Mouse (Mus musculus): ENCODE data around the gene Slc22a16.
"Not testable (repeated sequence)": the region's sequence is repeated elsewhere in the genome, so short reads cannot be mapped to it uniquely, and the experiment has no call there.

Slc22a16 gene

GRCm38 (mm10) chr10:40570036-40570435 lies at the start of gene Slc22a16:
Slc22a16 (plus strand) TSS chr10:40570336.
- DNase-seq, result no peak

- peak; percentile 73 for DNase-seq
These were observed 48.6 kb upstream of the Slc22a16 start for GRCm38 (mm10) chr10:40521579-40521978.

- DNase-seq, result no peak
These were observed 46.7 kb upstream of the Slc22a16 start for GRCm38 (mm10) chr10:40523312-40523975.

DNA sequence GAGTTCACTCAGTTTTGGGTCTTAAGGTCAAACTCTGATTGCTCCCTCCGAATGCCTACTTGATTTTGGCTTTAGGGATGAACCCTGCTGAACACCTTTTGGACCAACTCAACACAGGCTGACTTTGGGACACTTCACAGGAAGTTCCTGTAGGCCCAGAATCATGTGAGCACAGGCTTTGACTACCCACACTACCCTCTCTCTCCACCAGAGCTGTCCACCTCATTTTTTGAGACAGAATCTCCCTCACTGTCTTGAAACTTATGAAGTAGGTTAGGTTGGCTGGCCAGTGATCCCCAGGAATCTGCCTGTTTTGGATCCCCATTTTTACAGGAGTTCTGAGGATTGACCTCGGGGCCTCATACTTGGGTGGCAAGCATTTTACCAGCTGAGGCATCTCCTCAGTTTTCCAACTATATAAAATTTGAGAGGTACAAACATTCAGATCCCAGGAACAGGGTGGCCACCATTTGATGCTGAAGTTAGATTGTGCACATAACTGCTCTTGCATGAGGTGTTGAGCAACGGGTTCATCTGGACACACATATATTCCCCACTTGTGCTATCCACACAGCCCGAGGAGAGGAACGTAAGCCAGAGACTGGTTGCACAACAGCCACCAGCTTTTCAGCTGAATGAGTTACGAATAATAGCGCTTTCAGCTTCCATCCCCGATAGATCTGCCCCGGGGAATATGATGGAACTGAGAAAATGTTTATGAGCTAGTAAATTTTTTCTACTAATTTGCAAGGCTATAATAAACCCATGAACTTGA lies 45.9 kb upstream of the Slc22a16 start:
- DNase-seq, result no peak

DNA sequence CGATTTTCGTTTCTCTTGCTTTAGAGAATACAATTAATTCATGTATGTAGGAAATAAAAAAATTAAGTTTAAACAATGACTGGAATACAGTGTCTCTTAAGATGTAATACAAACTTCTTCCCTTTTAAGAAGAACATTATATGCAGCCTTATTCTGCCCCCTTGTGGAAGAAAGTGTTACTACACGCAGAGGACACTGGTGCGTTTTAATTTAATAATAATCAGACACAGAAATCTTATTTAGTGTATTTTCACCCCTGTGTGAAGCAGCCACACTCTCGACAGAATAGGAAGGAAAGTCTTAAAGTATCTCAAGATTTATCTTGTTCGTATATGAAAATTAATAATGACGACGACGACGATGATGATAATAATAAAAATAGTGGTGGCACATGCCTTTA lies 45.1 kb upstream of the Slc22a16 start:
- peak; percentile 76 for DNase-seq

DNA sequence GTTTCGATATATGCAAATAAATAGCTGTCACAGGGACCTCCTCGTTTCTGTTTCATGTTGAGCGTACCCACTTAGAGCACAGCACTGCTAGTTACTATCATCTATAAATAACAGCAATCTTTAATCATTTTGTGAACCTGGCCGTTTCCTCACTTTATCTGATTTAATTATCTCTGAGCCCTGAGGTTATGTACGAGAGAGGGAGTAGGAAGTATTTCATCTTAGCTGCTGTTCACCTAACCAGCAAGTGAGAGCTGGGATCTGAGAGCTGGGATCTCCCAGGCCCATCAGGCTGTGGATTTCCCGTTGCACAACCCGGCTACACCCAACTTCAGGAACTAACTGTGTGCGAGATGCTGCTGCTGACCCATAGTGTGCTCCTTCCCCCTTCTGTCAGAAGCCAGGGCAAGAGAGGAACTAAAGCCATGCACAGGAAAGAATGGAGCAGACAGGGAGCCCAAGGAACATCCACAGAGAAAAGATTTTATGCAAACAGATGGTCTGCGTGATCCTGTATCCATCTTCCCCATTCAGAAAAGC lies 44.5 kb upstream of the Slc22a16 start:
- DNase-seq, result no peak

DNA sequence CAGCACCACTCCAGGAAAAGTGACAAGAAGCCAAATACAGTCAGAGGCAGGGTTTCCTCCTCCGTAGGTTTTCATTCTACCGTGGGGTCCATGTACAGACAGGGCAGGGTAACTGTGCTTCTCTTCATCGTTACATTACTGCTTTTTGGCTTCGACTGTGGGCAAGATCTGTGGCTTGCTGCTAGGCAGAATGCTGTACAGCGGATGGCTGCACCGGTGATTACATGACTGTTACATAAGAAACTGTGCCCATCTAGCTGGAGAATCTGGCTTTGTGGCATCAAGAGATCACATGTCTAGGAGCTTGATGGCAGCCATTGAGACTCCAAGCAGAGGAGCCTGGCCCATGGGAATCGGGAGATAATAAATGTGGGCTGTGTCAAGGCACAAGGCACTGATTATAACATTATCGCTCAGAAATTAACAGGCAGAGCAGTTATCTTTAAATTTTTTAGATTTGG lies 43.8 kb upstream of the Slc22a16 start:
- no peak for DNase-seq

GRCm38 (mm10) chr10:40526986-40527385 lies 43.1 kb upstream of the Slc22a16 start:
- DNase-seq, result no peak

DNA sequence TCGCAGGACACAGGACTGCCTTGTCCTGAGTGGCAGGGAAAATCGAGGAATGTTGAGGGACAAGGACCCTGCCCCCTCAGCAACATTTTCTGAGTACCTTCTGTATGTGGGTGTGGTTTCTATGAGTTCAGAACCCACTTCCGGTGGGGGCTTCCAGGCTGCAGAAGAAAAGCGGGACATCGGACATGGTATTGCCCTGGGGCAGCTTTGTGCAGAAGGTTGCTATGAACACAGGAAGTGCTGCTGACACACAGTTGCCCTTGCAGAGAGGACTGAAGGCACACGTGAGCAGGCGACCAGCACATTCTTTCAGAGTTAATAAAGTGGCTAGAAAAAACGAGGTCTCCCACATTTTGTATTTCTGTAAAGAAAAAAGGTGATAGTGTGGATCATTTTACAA lies 42.6 kb upstream of the Slc22a16 start:
- DNase-seq, result no peak

DNA sequence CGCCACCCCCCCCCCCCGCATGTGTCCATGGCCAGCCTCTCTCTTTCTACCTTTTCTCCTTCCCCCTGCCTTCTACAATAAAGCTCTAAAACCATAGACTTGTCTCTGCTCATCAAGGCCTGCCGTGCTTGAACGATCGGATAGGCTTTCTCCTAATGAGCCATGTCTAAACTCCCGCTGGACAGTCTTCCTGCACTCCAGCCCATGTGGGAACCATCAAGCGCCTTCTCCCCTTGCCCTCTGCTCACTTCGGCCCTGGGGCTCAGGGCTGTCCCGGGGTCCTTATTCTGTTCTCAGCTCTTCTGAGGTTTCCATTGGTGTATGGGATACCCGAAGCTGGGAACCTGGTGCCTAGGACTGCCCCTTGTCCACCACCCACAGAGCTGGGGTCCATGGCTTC lies 41.5 kb upstream of the Slc22a16 start:
- no peak for DNase-seq

GRCm38 (mm10) chr10:40529617-40530016 lies 40.5 kb upstream of the Slc22a16 start:
- peak; percentile 62 for DNase-seq

GRCm38 (mm10) chr10:40530661-40531060 lies 39.5 kb upstream of the Slc22a16 start:
- no peak for DNase-seq

DNA sequence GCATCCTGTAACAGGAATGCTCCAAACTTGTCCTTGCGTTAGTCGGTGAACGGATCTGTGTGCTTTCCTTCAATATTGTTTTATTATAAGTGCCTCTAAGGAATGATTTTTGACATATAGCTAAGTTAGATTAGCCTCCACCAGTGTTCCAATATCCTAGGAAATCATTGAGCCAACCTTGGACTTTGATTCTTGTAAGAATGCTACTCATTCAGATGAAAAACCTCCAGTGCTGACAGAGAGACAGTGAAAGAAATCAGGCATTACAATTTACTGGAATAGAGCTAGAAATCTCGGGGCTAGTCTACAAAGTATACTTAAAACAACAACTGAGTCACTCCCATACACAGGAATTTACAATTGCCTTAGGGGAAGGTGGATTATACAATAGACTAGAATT lies 37.5 kb upstream of the Slc22a16 start:
- DNase-seq, result not testable (repeated sequence)

GRCm38 (mm10) chr10:40541351-40541750 lies 28.8 kb upstream of the Slc22a16 start:
- no peak for DNase-seq

DNA sequence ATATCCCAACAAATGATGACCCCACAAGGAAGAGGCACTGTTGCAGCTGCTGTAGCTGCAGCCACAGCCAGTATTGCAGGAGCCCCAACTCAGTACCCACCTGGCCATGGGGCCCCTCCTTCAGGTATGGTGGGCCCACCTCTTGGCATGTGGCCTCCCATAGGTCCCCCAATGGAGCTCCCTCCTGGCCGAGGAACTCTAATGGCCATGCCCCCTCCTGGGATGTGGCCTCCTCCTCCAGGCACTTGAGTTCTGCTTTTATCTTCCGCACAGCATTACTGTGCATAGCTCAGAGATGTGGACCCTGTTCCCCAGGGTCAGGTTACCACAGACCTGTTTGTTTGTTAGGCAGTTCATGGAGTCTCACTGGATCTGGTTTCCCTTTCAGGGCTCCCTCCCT lies 20.8 kb upstream of the Slc22a16 start:
- no peak for DNase-seq

DNA sequence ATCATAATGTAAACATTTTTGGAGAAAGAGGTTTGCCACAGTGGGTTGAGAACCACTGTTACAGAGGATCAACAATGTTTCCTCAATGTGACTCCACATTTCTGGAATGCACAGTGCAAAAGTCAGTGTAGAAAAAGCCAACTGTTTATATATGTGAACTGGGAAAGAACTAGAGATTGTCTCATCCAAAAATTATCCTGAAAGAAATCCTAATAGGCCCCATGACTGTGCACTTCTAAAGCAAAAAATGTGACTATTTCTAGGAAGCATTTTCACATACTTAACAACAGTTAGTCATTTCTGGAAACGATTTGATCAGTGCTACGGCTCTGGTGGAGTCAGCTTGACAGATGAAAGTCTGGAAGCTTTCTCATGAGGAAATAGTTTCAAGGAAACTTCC lies 18.3 kb upstream of the Slc22a16 start:
- no peak for DNase-seq

DNA sequence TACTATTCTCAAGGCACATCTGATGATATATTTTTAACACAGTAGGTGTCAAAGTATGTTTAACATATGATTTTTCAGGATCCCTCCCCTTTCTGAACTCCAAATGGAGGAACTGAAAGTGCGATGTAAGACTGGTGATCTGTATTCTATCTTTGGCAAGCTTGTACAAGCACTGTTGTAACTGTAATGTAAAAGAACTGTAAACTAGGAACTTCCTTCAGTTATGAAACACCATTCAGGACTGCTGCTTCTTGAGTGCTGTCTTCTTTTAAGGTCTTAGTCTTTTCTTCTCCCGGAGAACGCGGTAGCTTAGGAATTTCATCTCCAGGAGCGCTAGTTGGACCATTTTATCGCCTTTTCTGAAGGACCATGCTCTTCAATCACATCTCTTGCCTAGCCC lies 4.4 kb upstream of the Slc22a16 start:
- DNase-seq, result not testable (repeated sequence)

GRCm38 (mm10) chr10:40575912-40576634 lies 5.9 kb downstream of the Slc22a16 start:
- DNase-seq, result no peak

DNA sequence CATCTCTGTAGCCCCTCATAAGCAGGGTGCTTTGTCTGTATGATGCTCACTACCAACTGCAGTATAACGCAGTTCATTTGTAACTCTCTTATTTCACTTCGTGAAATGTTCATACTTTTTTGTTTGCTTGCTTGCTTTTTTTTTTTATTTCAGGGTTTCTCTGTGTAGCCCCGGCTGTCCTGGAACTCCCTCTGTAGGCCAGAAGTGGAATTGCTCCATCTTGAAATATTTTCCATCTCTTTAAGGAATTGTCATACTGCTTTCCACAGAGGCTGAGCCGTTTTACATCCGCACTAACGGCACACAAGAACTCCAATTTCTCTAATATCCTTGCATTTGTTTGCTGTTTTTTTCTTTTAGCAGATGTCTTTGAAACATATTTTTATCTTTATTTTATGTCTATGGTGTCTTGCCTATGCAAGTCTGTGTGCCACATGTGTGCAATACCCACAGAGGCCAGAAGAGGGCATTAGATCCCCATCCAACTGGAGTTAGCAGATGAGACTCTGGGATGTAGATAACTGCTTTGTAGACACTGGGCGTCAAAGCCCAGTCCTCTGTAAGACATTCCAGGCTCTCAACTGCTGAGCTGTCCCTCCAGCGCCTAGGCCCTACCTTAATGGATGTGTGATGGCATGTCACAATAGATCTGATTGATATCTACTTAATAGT lies 13.6 kb downstream of the Slc22a16 start:
- DNase-seq, result peak; percentile 8

DNA sequence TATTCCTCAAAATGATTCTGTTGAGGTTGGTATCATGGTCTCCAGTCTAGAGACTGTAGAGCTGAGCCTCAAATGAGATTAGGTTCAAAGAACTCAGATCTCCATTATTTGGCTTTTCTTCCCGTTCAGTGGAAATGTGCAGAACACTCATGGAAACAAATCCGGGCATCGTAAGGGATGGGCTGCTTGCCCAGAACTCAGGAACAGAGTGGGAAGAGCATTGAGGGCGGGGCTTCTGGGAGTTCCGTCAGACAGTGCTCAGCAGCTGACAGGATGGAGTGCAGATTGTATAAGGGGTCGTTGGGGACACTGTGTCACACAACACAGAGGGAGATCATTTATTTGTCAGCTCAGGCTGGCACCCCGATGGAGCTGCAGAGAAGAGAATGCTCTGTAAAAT lies 22.1 kb downstream of the Slc22a16 start:
- DNase-seq, result no peak

DNA sequence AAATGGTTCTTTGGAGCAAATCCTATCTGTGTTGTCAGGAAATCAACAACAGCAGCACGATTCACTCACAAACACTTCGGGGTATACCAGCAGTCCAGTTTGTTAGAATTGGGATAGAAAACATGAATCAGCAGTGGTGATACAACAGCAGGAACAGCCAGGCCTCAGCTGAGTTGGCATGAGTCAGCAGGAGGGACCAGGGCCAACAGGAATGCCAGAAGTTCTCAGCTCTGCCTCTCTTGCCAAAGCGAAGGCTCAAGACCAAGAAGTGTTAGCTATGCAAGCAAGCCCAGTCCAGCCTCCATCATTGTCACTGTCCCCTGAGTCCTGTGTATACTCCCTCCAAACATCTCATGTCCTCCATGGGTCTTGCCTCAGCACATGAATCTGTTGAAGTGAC lies 27.0 kb downstream of the Slc22a16 start:
- DNase-seq, result no peak

- DNase-seq, result peak; percentile 10
These were observed 34.7 kb downstream of the Slc22a16 start for GRCm38 (mm10) chr10:40604706-40605394.
